Mouse (Mus musculus) heart, embryonic 11.5 days (tissue): ENCODE data around the gene Tifab. TPM values are rescaled to one million over a fixed set of nuclear protein-coding genes. Genes with fewer than 3 reads are reported as not detected.
"Not testable (repeated sequence)": the region's sequence is repeated elsewhere in the genome, so short reads cannot be mapped to it uniquely, and the experiment has no call there.

ENCODE experiments used
- ATAC-seq: fragments of 200-750 bp; cut with Nextera tagmentation; replicated peaks from 2 replicates; pipeline ENCODE4 v1.8.0; 2017; ENCODE audit warnings: moderate library complexity; ENCODE audit not compliant: insufficient number of reproducible peaks, low FRiP score, low TSS enrichment
- H3K27ac ChIP-seq: fragments of 300-500 bp; sonication (generic); 2 replicates; pipeline ENCODE4 v1.5.1; 2014; ENCODE audit warnings: mild to moderate bottlenecking, low read depth, low read length
- H3K27me3 ChIP-seq: fragments of 300-500 bp; sonication (generic); 2 replicates; pipeline ENCODE4 v1.6.1; 2014; ENCODE audit warnings: mild to moderate bottlenecking, low read length, mixed read lengths; ENCODE audit not compliant: control insufficient read depth, insufficient read depth
- H3K36me3 ChIP-seq: fragments of 300-500 bp; sonication (generic); 2 replicates; pipeline ENCODE4 v1.6.1; 2014; ENCODE audit warnings: mild to moderate bottlenecking, low read length, moderate library complexity, mixed read lengths; ENCODE audit not compliant: control insufficient read depth, insufficient read depth
- H3K4me1 ChIP-seq: fragments of 300-500 bp; sonication (generic); 2 replicates; pipeline ENCODE4 v1.6.1; 2014; ENCODE audit warnings: low read length; ENCODE audit not compliant: control insufficient read depth, insufficient read depth
- H3K4me2 ChIP-seq: fragments of 300-500 bp; sonication (generic); 2 replicates; pipeline ENCODE4 v1.6.1; 2014; ENCODE audit warnings: mild to moderate bottlenecking, moderate library complexity
- H3K4me3 ChIP-seq: fragments of 300-500 bp; sonication (generic); 2 replicates; pipeline ENCODE4 v1.5.1; 2014; ENCODE audit warnings: low read depth, low read length
- H3K9ac ChIP-seq: fragments of 300-500 bp; sonication (generic); 2 replicates; pipeline ENCODE4 v1.6.1; 2014; ENCODE audit warnings: mild to moderate bottlenecking, low read depth, low read length, moderate library complexity
- H3K9me3 ChIP-seq: fragments of 300-500 bp; sonication (generic); replicated peaks from 2 replicates; pipeline ENCODE4 v1.6.1; 2016; ENCODE audit warnings: low read length; ENCODE audit not compliant: control insufficient read depth
- WGBS: fragments of 180-500 bp; shearing (Covaris S2); extraction: QIAGEN DNeasy Blood & Tissue Kit; methylation state at CpG from one replicate; pipeline ENCODE4 v1.1.7; 2014; ENCODE audit not compliant: insufficient replicate concordance; 5-methylcytosine and 5-hydroxymethylcytosine counted together
- polyA plus RNA-seq: library from polyadenylated mRNA; unstranded; fragments of >200 nt; fragmentation: Nextera tagmentation; extraction: Ambion mirVana; gene quantifications from 2 replicates; pipeline ENCODE4 v1.2.1, GENCODE M21; 2014

Tifab gene
- polyA plus RNA-seq, 1 experiment from 2014 or later, result 0.33 TPM

DNA sequence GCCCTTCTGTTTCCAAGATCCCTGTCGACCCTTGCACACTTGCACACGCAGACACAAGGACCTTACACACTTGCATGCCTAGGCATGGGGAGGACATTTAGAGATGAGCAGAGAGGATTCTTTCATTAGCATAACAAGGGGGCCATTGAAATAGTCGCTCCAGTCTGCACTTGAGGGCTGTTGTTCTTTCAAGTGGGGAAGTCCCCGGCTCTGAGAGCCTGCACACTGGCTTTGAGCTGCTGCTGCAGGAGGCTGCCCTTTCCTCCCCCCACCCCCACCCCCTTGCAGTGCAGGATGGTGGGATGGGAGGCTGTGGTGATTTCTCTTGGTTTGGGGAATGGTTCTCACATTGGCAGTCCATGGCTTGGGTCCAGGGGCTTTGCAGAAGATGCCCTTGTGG is 37.4 kb upstream of the Tifab start:
- ATAC-seq, result no peak

GRCm38 (mm10) chr13:56214633-56215032 is 35.9 kb upstream of the Tifab start:
- peaks cover 40% of the 10 kb centered on the region for H3K27me3 ChIP-seq

More for the DNA sequence above, 37.4 kb upstream of the Tifab start:
- Histone ChIP-seq H3K9ac (no peak overlapping the region), H3K36me3 (no peaks in the 10 kb centered on the region), H3K4me3 (no peak overlapping the region), H3K4me1 (0 out of 2 replicates have a peak, but pooled peaks cover 2% of the 10 kb centered on the region), H3K9me3 (no peaks in the 10 kb centered on the region; the same call in 1 of the 2 replicates), H3K27ac (no peak overlapping the region), H3K27me3 (peaks cover 51% of the 10 kb centered on the region), H3K4me2 (no peak overlapping the region)
- WGBS, result 21% methylated on average over 4 of the region's 4 CpGs

GRCm38 (mm10) chr13:56209067-56209411 is 30.4 kb upstream of the Tifab start:
- H3K4me1 ChIP-seq, result no peaks in the 10 kb centered on the region
- WGBS, result 18% methylated on average over 6 of the region's 8 CpGs
- H3K27ac ChIP-seq, result no peak overlapping the region
- no peak overlapping the region for H3K4me3 ChIP-seq
- H3K9me3 ChIP-seq, result no peaks in the 10 kb centered on the region; the same call in 1 of the 2 replicates
- no peak for ATAC-seq
- no peaks in the 10 kb centered on the region for H3K36me3 ChIP-seq
- peak overlapping the region; percentile 39 for H3K4me2 ChIP-seq
- no peak overlapping the region for H3K9ac ChIP-seq
- peaks cover 18% of the 10 kb centered on the region for H3K27me3 ChIP-seq

More at GRCm38 (mm10) chr13:56214633-56215032, 35.9 kb upstream of the Tifab start:
- no peak overlapping the region for H3K9ac ChIP-seq
- H3K9me3 ChIP-seq, result no peaks in the 10 kb centered on the region; the same call in 1 of the 2 replicates
- no peak overlapping the region for H3K4me3 ChIP-seq
- ATAC-seq, result no peak
- H3K4me2 ChIP-seq, result no peak overlapping the region
- WGBS, result 49% methylated on average over 5 of the region's 5 CpGs
- H3K36me3 ChIP-seq, result no peaks in the 10 kb centered on the region
- H3K4me1 ChIP-seq, result no peaks in the 10 kb centered on the region
- no peak overlapping the region for H3K27ac ChIP-seq

DNA sequence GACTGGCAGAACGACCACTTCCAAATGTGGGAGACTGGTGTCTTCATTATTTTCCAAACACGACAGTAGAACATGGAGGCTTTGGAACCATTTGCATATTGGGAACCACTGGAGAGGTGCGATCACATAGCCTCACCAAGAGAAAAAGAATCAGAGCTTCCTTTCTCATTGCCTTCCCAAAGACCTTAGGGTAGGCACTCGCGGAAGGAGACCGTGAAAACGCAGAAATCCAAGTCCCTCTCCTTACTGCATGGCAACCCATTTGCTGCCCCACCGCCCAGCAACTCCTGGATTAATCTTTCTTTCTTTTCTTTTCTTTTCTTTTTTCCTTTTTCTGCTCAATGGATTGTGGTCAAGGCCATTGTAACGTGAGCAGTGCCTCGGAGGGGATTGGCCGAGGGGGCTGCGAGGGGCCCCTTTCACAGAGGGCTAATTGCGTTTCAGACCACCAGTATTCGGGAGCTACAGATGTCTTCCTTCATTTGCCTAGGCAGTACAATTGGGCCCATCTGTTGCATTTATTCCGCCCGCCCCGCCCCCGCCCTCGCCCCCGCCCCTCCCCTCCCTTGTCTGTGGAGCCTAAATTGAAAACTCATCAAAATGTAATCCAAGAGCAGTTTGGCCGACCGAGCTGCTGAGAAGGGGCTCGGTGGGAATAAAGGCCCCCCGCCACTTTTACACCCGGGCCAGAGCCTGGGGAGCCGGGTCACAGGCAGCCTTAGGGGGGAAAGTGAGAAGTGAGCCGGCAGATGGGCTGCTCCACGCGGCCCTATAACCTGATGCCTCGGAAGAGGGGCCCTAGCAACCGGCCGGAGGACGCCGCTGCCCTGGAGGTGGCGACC is 29.8 kb upstream of the Tifab start:
- no peak overlapping the region for H3K27ac ChIP-seq
- H3K4me2 ChIP-seq, result peak overlapping the region; percentile 39
- no peak overlapping the region for H3K9ac ChIP-seq
- 7% methylated on average over 35 of the region's 35 CpGs for whole genome bisulfite sequencing
- H3K4me1 ChIP-seq, result no peaks in the 10 kb centered on the region
- ATAC-seq, result no peak
- H3K4me3 ChIP-seq, result no peak overlapping the region
- H3K36me3 ChIP-seq, result no peaks in the 10 kb centered on the region
- peaks cover 15% of the 10 kb centered on the region for H3K27me3 ChIP-seq
- no peaks in the 10 kb centered on the region; the same call in 1 of the 2 replicates for H3K9me3 ChIP-seq

DNA sequence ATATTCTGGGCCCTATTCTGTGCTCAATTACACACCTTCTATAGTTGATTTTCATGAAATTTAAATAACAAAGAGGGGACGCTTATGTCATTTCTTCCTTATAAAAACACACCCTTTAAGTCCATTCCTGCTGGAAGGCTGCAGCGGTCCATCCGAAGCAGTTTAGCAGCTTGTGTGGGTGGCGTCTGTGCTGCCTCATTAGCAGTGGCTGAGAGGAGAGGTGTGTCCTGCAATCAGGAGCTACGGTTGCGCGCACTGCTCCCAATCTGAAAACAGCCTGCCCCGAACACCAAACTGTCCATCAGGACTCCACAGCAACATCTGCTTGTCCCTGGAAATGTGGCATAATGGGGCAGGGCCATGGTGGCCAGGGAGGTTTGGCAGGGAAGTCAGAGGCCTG is 20.8 kb upstream of the Tifab start:
- H3K27ac ChIP-seq, result no peak overlapping the region
- H3K27me3 ChIP-seq, result peaks cover 19% of the 10 kb centered on the region
- H3K9me3 ChIP-seq, result no peaks in the 10 kb centered on the region
- no peak for ATAC-seq
- no peak overlapping the region for H3K4me2 ChIP-seq
- 63% methylated on average over 8 of the region's 8 CpGs for WGBS
- H3K4me1 ChIP-seq, result no peaks in the 10 kb centered on the region
- no peaks in the 10 kb centered on the region for H3K36me3 ChIP-seq
- H3K4me3 ChIP-seq, result no peak overlapping the region
- H3K9ac ChIP-seq, result no peak overlapping the region

GRCm38 (mm10) chr13:56197473-56198266 is 19.0 kb upstream of the Tifab start:
- WGBS, result 10% methylated on average over 15 of the region's 15 CpGs
- no peak for ATAC-seq

GRCm38 (mm10) chr13:56197031-56197430 is 18.3 kb upstream of the Tifab start:
- Histone ChIP-seq H3K27ac (no peak overlapping the region), H3K4me1 (no peaks in the 10 kb centered on the region), H3K27me3 (peaks cover 19% of the 10 kb centered on the region), H3K4me3 (no peak overlapping the region), H3K9me3 (no peaks in the 10 kb centered on the region), H3K36me3 (no peaks in the 10 kb centered on the region), H3K4me2 (no peak overlapping the region), H3K9ac (no peak overlapping the region)
- 75% methylated on average over 12 of the region's 12 CpGs for WGBS
- ATAC-seq, result no peak

More at GRCm38 (mm10) chr13:56197473-56198266, 19.0 kb upstream of the Tifab start:
- Histone ChIP-seq H3K4me2 (no peak overlapping the region), H3K27me3 (peaks cover 19% of the 10 kb centered on the region), H3K36me3 (no peaks in the 10 kb centered on the region), H3K9ac (no peak overlapping the region; the same call in 1 of the 2 replicates), H3K9me3 (no peaks in the 10 kb centered on the region), H3K4me1 (no peaks in the 10 kb centered on the region), H3K27ac (no peak overlapping the region), H3K4me3 (no peak overlapping the region)

- not testable (repeated sequence) for H3K9me3 ChIP-seq, H3K4me1 ChIP-seq, ATAC-seq, H3K27ac ChIP-seq, H3K4me3 ChIP-seq, H3K36me3 ChIP-seq, H3K4me2 ChIP-seq, H3K9ac ChIP-seq
- 77% methylated on average over 11 of the region's 11 CpGs for WGBS
- peaks cover 19% of the 10 kb centered on the region for H3K27me3 ChIP-seq
Measured at GRCm38 (mm10) chr13:56195824-56196223, 17.1 kb upstream of the Tifab start.
